Mouse (Mus musculus): ENCODE measurements at regions not wholly inside any gene's neighbourhood (a gene's known extent, or its start where the extent isn't known, plus 50 kb on each side); places are given as distances from the start of the nearest gene placed in this dataset.
"Not testable (repeated sequence)": the region's sequence is repeated elsewhere in the genome, so short reads cannot be mapped to it uniquely, and the experiment has no call there.

DNA sequence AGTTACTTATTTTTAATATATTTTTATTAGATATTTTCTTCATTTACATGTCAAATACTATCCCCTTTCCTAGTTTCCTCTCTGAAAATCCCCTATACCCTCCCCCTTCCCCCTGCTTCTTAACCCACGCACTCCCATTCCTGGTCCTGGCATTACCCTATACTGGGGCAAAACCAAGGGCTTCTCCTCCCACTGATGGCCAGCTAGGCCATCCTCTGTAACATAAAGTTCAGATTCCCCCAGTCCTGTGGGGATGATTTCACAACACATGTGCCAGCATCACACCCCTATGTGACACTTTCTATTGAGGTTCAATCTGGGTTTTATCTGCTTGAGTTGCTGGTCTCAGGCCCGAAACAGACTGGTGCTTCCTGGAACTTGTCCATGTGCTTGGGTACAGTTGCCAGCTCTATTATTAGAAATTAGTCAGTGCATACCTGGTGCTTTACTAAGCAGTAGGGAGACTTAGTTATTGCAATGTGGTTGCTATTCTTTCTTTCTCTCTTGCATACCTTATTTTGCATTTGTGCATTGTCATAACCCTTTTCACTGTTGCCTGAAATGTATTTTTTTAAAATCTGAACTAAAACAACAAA is 295.5 kb downstream of the Grxcr1 start:
- Histone ChIP-seq H3K9me3 (ENCODE audit: control insufficient read depth, low read depth, low read length) (no peaks in the 10 kb centered on the region), H3K9ac (replicated peaks; ENCODE audit: low read depth, low read length) (no peak overlapping the region), H3K4me2 (replicated peaks; ENCODE audit: low read depth, low read length) (no peak overlapping the region), H3K4me1 (ENCODE audit: control insufficient read depth, insufficient read depth, low read length) (no peaks in the 10 kb centered on the region), H3K27me3 (ENCODE audit: control insufficient read depth, insufficient read depth, low read length) (no peaks in the 10 kb centered on the region), H3K36me3 (ENCODE audit: control insufficient read depth, insufficient read depth, low read length) (no peaks in the 10 kb centered on the region), H3K4me3 (ENCODE audit: low read depth, low read length) (no peak overlapping the region), H3K27ac (ENCODE audit: low read length) (no peak overlapping the region)
- 91% methylated on average over 2 of the region's 2 CpGs for WGBS
- no peak for ATAC-seq (ENCODE audit: insufficient number of reproducible peaks, insufficient read depth, low FRiP score, low read depth)

DNA sequence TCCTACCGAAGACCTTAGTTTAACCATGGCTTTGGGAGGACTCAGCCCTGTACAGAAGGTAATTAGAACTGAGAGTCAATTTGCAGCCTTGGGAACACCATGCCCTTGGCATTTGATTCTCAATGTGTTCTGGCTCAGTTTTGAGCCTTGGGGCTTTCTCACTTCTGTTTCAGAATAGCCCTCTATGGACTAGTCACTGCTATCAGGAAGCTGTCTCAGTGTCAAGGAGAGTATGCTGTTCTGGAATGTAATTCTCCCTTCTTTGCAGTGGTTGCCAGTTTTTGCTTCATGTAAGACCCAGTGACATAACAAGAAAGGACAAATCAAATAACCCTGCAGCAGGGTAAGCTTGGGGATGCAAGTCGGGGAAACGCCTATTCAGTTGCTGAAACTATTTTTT is 297.7 kb downstream of the Grxcr1 start:
- WGBS = 94% methylated on average over 3 of the region's 3 CpGs
- no peak for ATAC-seq (ENCODE audit: insufficient number of reproducible peaks, insufficient read depth, low FRiP score, low read depth)
- H3K36me3 ChIP-seq (ENCODE audit: control insufficient read depth, insufficient read depth, low read length) = no peaks in the 10 kb centered on the region
- no peaks in the 10 kb centered on the region for H3K27me3 ChIP-seq (ENCODE audit: control insufficient read depth, insufficient read depth, low read length)
- H3K27ac ChIP-seq (ENCODE audit: low read length) = no peak overlapping the region
- H3K4me2 ChIP-seq (replicated peaks; ENCODE audit: low read depth, low read length) = no peak overlapping the region
- no peaks in the 10 kb centered on the region for H3K9me3 ChIP-seq (ENCODE audit: control insufficient read depth, low read depth, low read length)
- no peak overlapping the region for H3K9ac ChIP-seq (replicated peaks; ENCODE audit: low read depth, low read length)
- no peaks in the 10 kb centered on the region for H3K4me1 ChIP-seq (ENCODE audit: control insufficient read depth, insufficient read depth, low read length)
- H3K4me3 ChIP-seq (ENCODE audit: low read depth, low read length) = no peak overlapping the region

DNA sequence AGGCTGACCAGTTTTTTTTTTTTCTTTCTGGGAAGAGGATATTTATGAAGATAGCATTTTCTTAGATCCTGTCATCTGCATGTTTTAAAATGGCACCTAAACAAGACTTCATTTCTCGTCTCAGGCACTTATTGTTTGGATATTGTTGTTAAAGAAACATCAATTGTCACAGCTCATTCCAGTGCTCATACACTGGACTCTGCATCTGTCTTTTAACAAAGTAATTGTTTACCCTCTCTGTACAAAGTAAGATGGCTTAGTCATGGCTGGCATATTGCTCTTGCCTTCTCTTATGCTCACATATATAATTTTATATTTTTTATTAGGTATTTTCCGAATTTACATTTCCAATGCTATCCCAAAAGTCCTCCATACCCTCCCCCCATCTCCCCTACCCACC is 298.2 kb downstream of the Grxcr1 start:
- ATAC-seq (ENCODE audit: insufficient number of reproducible peaks, insufficient read depth, low FRiP score, low read depth) = no peak
- Histone ChIP-seq H3K4me3 (ENCODE audit: low read depth, low read length) (no peak overlapping the region), H3K4me1 (ENCODE audit: control insufficient read depth, insufficient read depth, low read length) (no peaks in the 10 kb centered on the region), H3K27me3 (ENCODE audit: control insufficient read depth, insufficient read depth, low read length) (no peaks in the 10 kb centered on the region), H3K9me3 (ENCODE audit: control insufficient read depth, low read depth, low read length) (no peaks in the 10 kb centered on the region), H3K27ac (ENCODE audit: low read length) (no peak overlapping the region), H3K4me2 (replicated peaks; ENCODE audit: low read depth, low read length) (no peak overlapping the region), H3K9ac (replicated peaks; ENCODE audit: low read depth, low read length) (no peak overlapping the region), H3K36me3 (ENCODE audit: control insufficient read depth, insufficient read depth, low read length) (no peaks in the 10 kb centered on the region)
- WGBS = 75% methylated on average over 2 of the region's 2 CpGs

DNA sequence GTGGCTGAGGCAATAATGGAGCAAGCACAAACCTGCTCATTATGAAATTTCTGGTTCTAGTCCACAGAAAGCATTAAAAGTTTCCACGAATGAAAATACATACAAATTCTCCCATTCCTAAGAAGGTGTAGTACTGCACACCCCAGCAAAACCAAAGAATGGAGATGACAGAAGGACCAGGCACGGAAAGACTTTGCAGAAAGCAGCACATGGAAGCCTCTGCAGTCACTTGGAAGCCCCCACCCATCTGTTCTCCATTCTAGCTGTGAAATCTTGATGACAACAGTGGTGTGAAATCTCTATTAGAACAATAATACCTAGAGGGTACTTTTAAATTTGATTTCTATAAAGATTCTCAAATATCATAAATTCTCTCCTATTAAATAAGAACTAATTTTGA is 319.3 kb downstream of the Grxcr1 start:
- ATAC-seq (ENCODE audit: insufficient number of reproducible peaks, insufficient read depth, low FRiP score, low read depth) = no peak
- Histone ChIP-seq H3K4me3 (ENCODE audit: low read depth, low read length) (no peak overlapping the region), H3K36me3 (ENCODE audit: control insufficient read depth, insufficient read depth, low read length) (no peaks in the 10 kb centered on the region), H3K27ac (ENCODE audit: low read length) (no peak overlapping the region), H3K4me1 (ENCODE audit: control insufficient read depth, insufficient read depth, low read length) (no peaks in the 10 kb centered on the region), H3K9ac (replicated peaks; ENCODE audit: low read depth, low read length) (no peak overlapping the region), H3K27me3 (ENCODE audit: control insufficient read depth, insufficient read depth, low read length) (no peaks in the 10 kb centered on the region), H3K9me3 (ENCODE audit: control insufficient read depth, low read depth, low read length) (no peaks in the 10 kb centered on the region), H3K4me2 (replicated peaks; ENCODE audit: low read depth, low read length) (no peak overlapping the region)
- 86% methylated on average over 2 of the region's 2 CpGs for WGBS

DNA sequence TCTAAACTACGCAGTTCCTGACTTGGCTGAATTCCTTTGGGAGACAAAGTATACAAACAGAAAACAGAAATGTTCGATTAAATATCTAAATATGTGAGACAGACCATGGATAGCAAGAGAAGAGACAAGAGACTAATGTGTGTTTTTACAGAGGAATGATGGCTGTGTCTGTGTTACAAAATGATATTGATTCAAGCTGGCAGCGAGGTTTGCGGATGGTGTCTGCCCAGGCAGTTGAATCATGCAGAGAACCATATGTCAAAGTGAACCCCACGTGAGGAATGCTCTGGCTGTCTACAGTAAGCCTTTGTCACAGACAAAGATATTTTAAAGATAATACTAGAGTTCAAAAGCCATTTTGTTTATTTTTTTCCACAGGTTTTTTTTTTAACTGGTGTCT is 320.2 kb downstream of the Grxcr1 start:
- Histone ChIP-seq H3K4me1 (ENCODE audit: control insufficient read depth, insufficient read depth, low read length) (no peaks in the 10 kb centered on the region), H3K4me3 (ENCODE audit: low read depth, low read length) (no peak overlapping the region), H3K27me3 (ENCODE audit: control insufficient read depth, insufficient read depth, low read length) (no peaks in the 10 kb centered on the region), H3K9me3 (ENCODE audit: control insufficient read depth, low read depth, low read length) (no peaks in the 10 kb centered on the region), H3K4me2 (replicated peaks; ENCODE audit: low read depth, low read length) (no peak overlapping the region), H3K9ac (replicated peaks; ENCODE audit: low read depth, low read length) (no peak overlapping the region), H3K36me3 (ENCODE audit: control insufficient read depth, insufficient read depth, low read length) (no peaks in the 10 kb centered on the region), H3K27ac (ENCODE audit: low read length) (no peak overlapping the region)
- whole genome bisulfite sequencing = 29% methylated on average over 5 of the region's 5 CpGs
- ATAC-seq (ENCODE audit: insufficient number of reproducible peaks, insufficient read depth, low FRiP score, low read depth) = no peak

DNA sequence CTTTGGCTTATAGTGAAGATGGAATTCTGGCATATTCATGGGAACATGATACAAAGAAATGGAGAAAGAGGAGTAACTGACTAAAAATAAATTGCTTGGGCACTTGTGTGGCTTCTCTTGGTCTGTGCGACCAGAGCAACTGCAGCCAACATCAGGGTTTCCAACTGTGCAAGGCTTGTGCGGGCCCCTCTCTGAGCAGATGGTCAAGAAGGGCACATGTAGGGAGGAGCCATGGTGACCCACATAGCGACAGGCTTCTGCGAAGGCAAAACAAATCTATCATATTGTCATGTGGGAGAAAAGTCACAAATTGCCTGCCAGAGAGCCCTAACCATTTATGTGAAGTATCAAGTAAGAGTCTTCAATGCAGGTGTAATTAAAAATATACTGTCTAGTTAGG is 321.6 kb downstream of the Grxcr1 start:
- ATAC-seq (ENCODE audit: insufficient number of reproducible peaks, insufficient read depth, low FRiP score, low read depth) = no peak

DNA sequence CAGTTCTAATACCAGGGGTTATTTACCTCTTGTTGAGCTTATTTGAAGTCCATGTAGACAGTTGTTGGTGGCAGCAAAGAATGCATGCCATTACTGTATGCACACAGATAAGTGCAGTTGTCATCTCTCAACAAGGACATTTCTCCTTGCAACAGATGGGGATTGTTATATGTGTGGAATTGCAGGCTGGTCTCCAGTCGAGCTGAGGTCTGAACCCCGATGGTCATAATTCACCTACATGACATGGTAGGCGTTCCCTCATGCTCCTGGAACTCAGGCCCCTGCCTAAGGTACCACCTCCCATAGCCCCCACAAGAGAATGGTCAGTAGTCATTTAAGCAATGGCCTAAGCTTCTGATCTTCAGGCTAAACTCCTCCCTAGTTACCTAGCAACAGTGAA is 322.2 kb downstream of the Grxcr1 start:
- H3K4me2 ChIP-seq (replicated peaks; ENCODE audit: low read depth, low read length); H3K4me1 ChIP-seq (ENCODE audit: control insufficient read depth, insufficient read depth, low read length); H3K9ac ChIP-seq (replicated peaks; ENCODE audit: low read depth, low read length); H3K4me3 ChIP-seq (ENCODE audit: low read depth, low read length); H3K36me3 ChIP-seq (ENCODE audit: control insufficient read depth, insufficient read depth, low read length); H3K27me3 ChIP-seq (ENCODE audit: control insufficient read depth, insufficient read depth, low read length); ATAC-seq (ENCODE audit: insufficient number of reproducible peaks, insufficient read depth, low FRiP score, low read depth); H3K9me3 ChIP-seq (ENCODE audit: control insufficient read depth, low read depth, low read length); H3K27ac ChIP-seq (ENCODE audit: low read length): not testable (repeated sequence)
- 63% methylated on average over 3 of the region's 3 CpGs for WGBS

More for the DNA sequence above, 321.6 kb downstream of the Grxcr1 start:
- H3K27ac ChIP-seq (ENCODE audit: low read length) = no peak overlapping the region
- H3K4me1 ChIP-seq (ENCODE audit: control insufficient read depth, insufficient read depth, low read length) = no peaks in the 10 kb centered on the region
- WGBS = 82% methylated on average over 4 of the region's 4 CpGs
- no peaks in the 10 kb centered on the region for H3K27me3 ChIP-seq (ENCODE audit: control insufficient read depth, insufficient read depth, low read length)
- no peaks in the 10 kb centered on the region for H3K9me3 ChIP-seq (ENCODE audit: control insufficient read depth, low read depth, low read length)
- H3K4me2 ChIP-seq (replicated peaks; ENCODE audit: low read depth, low read length) = no peak overlapping the region
- no peaks in the 10 kb centered on the region for H3K36me3 ChIP-seq (ENCODE audit: control insufficient read depth, insufficient read depth, low read length)
- H3K4me3 ChIP-seq (ENCODE audit: low read depth, low read length) = no peak overlapping the region
- H3K9ac ChIP-seq (replicated peaks; ENCODE audit: low read depth, low read length) = no peak overlapping the region

DNA sequence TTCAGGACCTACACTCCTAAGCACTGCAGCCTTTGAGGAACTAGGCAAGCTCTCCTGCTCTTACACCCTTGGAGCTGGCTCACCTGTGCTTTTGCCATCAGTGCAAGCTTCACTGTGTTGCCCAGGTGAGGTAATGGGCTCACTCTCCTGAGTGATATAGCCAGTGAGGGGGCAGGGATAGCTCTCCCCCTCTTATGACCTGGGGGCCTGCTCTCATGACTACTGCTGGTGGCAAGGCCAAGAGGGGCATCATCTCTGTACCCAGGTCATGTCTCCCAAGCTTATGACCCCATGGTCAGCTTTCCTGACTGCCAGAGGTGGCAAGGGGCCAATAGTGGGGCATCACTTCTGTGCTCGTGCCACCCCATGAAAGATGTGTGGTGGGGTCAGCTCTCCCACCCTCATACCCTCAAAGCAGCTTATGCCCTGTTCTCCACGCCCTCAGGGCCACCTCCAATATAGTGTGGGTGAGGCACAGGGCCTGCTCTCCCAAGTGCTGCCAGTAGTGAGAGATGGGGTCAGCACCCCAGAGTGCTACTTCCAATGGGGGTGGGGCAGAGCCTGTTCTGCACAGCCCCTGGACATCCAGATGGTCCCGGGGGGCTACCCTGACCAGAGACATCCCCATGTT is 330.1 kb downstream of the Grxcr1 start:
- no peak overlapping the region for H3K9ac ChIP-seq (replicated peaks; ENCODE audit: low read depth, low read length)
- H3K9me3 ChIP-seq (ENCODE audit: control insufficient read depth, low read depth, low read length) = no peaks in the 10 kb centered on the region
- WGBS = 81% methylated on average over 3 of the region's 3 CpGs
- ATAC-seq (ENCODE audit: insufficient number of reproducible peaks, insufficient read depth, low FRiP score, low read depth) = peak; percentile 37; the same call in 1 of the 2 replicates
- no peak overlapping the region for H3K27ac ChIP-seq (ENCODE audit: low read length)
- H3K27me3 ChIP-seq (ENCODE audit: control insufficient read depth, insufficient read depth, low read length) = no peaks in the 10 kb centered on the region
- no peaks in the 10 kb centered on the region for H3K4me1 ChIP-seq (ENCODE audit: control insufficient read depth, insufficient read depth, low read length)
- no peak overlapping the region for H3K4me3 ChIP-seq (ENCODE audit: low read depth, low read length)
- H3K4me2 ChIP-seq (replicated peaks; ENCODE audit: low read depth, low read length) = no peak overlapping the region
- H3K36me3 ChIP-seq (ENCODE audit: control insufficient read depth, insufficient read depth, low read length) = no peaks in the 10 kb centered on the region

DNA sequence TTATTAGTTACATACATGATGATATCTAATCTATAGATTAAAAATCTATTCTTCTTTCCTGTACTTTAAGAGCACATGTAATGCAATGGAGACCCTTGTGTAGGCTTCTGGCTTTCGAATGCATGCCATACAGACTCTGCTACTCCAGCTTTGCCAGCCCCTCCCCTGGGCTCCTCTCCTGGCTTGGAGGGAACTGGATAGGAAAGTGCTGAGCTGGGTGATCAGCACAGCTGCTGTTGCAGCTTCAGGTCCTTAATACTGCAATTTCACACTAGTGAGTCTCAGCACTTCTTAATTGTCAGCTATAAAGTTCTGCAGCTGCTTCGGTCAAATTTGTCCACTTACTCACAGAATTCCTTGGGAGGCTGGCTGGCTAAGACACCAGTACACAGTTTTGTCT is 341.4 kb downstream of the Grxcr1 start:
- no peak for ATAC-seq (ENCODE audit: insufficient number of reproducible peaks, insufficient read depth, low FRiP score, low read depth)
- no peaks in the 10 kb centered on the region for H3K27me3 ChIP-seq (ENCODE audit: control insufficient read depth, insufficient read depth, low read length)
- no peak overlapping the region for H3K9ac ChIP-seq (replicated peaks; ENCODE audit: low read depth, low read length)
- no peaks in the 10 kb centered on the region for H3K9me3 ChIP-seq (ENCODE audit: control insufficient read depth, low read depth, low read length)
- no peak overlapping the region for H3K27ac ChIP-seq (ENCODE audit: low read length)
- 76% methylated on average over 2 of the region's 2 CpGs for WGBS
- no peaks in the 10 kb centered on the region for H3K36me3 ChIP-seq (ENCODE audit: control insufficient read depth, insufficient read depth, low read length)
- no peaks in the 10 kb centered on the region for H3K4me1 ChIP-seq (ENCODE audit: control insufficient read depth, insufficient read depth, low read length)
- H3K4me2 ChIP-seq (replicated peaks; ENCODE audit: low read depth, low read length) = no peak overlapping the region
- no peak overlapping the region for H3K4me3 ChIP-seq (ENCODE audit: low read depth, low read length)

Measured in stomach, embryonic 14.5 days (tissue).